Mouse (Mus musculus): Measurements from ENCODE around the gene Gca.

Gene Gca

DNA sequence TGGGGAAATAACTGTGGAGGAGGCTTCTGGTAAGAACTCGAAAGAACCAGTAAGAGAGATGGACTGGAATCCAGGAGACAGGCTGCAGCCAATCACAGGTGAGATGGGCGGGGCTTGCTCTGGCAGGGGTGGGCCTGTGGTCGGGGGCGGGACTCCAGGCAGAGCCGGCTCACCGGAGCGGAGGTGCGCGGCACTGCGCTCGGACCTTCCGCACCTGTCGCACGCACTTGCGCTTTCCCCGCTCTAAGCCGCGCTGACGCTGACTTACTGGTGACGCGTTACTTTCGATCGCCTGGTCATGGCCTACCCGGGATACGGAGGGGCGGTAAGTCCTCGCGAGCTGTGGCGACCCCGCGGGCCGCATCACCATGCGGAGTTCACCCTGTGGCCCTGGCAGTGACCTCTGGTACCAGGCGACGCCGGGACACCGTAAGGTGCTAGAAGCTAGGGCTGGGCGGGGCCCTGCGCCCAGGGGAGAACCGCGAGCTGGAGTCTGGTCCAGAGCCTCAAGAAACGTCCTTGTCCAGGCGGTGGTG, at the start of gene Gca:
Gene Gca (plus strand): TSS at position 151 of the 536 bp plus-strand sequence.
- peak; percentile 90 for DNase-seq

DNA sequence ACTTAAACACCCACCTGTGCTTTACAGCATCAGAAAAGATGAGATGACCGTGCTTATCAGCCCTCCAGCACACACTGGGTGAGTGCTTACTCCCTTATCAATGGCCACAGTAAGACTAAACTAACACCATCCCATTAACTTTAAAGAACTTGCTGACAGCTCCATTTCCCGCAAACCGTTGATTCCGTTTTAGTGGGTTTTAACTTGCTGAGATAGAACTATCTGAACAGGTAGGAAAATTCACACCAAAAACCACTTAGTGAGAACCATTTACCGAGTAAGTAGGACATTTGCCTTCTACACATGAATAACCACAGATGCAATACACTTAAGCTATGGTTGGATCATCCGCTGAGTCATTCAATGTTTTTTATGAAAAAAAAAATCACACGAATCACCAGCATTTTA, 45.1 kb upstream of the Gca start:
- no peak for DNase-seq

DNA sequence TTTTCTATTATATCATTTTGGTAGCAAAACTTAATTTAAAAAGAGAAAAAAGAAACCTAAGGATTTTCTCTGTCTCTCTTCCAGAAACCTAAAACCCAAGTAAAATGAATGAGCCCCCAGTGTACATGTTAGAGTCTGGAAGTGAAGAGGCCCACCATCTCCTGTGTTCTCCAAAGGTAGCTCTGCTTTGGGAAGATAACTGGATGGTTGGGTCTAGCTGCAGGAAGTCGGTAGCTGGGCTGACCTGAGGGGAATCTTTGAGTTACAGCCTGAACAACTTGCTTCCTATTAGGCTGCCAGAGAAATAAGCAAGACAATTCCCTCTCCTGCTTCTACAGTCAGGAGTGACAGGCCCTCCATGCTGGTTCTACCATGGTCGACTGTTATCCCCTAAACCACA, 44.4 kb upstream of the Gca start:
- DNase-seq, result no peak

DNA sequence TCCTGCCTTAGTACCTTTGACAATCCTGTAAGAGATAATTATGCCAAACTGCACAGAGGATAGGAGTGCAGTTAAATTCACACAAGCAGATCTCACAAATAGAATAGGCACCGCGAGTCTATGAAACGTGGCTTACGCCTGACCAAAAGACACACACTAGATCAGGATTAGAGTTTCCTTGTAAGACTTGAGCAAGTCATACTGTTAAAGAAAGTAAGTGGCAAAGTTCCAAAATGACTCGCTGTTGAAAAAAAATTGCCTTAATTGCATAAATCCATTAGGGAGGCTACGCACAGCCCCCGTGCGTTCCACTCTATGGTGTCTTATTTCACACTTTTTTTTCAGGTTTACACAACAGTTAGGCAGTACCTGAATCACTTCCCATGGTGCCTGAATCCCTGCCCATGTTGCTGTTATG, 41.1 kb upstream of the Gca start:
- DNase-seq, result no peak

DNA sequence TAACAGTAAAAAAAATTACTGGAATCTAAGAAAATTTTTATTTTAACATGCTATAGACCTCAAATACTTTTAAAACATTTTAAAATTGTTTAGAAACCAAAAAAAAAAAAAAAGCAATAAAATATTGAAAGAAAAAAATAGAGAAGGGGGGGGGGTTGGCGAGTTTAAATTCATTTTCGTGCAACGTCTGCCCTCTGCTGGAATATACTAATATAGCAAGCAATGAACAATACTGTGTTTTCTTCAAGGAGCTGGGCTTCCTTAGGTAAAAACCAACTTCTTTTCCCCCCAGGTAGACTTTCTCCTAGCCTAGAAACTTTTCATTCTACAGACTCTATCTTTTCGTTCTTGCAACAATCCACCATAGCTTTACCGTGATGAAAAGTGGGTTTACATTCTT, 36.4 kb upstream of the Gca start:
- no peak for DNase-seq

DNA sequence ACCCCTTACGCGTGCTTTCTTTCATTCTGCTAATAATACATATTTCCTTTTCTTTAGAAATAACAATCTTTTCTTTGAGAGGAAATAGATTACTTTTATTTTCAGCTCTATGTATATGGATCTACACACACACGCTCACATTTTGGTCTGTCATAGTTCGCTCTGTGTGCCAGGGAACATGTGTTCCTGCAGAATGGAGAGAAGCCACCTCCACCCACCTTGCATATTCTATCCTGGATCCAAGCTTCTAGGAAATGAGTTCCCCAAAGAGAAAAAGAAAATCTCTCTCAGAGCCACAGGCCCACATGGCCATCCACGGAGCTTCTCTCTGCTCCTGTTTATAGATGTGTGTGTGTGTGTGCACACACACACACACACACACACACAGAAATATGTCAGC, 35.7 kb upstream of the Gca start:
- DNase-seq, result no peak

DNA sequence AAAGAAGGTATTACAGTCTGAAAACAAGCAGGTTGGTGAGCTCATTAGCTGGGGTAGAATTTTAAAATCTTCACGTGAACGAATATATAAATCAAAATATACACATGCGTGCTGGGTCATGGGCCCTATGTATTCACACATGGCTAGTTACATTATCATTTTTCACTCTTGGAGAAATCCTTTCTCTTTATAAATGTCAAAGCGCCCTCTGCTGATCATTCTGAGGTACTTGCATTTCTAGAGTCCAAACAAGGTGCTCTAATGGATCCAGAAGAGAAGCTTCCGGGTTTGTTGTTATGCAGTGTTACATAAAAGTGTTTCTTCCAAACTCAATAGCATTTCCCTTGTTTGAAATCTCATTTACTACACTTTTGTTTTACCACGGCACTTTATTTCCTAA, 33.6 kb upstream of the Gca start:
- peak; percentile 26 for DNase-seq

DNA sequence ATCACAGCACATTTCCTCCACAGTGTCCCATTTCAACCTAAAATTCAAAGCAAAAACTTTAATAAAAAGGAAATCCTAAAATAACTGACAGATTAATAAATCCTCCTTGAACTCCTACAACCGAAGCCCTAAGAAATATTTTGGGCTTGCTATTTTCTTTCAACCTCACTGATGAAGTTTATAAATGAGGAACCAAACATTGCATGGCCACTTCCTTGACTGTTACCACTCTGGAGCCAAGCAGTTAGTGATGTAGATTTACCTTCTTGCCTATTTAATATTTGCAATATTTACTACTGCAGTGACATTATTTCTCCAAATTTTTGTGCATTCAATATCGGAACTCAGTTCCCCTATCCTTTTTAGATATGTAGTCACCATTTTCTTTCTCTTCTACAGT, 24.2 kb upstream of the Gca start:
- DNase-seq, result no peak

DNA sequence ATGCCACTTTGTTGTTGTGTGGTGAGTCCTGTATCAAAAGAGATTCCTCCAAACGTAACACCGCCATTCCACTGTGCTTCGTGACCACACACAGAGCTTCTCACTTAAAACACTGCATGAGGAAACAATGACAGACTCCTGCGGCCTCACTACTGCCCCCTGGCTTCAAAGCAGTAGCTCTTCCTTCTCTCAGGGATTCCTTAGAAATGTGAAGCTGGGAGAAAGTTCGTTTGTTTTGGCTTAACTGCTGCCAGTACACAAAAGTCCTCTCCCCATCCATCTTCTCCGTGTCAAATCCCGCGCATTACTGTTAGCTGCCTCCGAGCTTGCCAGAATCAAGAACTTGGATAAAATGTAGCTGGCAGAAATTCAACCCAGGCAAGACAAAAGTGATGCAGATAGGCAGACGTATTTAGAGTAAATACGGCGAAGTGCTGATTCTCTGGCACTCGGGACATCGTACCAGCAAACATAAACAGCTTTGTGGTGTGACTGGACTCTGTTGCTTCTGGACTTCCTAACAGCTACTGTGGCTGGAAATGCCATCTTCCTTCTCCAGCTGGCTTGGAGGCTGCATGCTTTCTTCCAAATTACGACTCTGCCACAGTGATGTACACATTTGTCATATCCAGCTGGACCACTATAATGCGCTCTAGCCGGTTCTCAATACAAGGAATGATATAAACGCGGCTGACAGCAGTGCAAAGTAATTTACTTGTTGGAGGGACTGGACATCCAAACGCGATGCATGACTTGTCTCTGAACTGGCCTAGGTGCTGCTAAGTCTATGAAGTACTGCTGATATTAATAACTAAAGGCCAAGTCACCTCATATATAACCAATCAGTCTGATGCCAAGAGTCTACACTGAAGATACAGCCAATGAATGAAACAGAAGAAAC, 20.4 kb upstream of the Gca start:
- DNase-seq, result peak; percentile 56

DNA sequence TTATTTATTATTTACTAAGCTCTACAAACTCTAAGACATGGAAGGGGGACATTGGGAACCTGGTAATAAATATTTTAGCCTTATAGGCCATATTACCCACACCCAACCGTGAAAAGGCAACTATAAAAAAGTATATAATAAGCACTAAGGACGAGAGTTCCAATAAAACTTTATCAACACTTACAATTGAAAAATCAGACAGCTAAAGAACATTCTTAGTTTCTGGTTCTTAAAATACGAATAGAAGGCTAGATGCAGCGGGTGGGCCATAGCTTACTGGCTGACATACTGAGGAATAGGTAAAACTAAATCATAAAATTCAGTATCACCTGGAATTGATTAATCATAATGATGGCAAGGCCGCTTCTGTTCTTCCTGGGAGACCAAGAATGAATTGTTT, 19.2 kb upstream of the Gca start:
- DNase-seq, result no peak

DNA sequence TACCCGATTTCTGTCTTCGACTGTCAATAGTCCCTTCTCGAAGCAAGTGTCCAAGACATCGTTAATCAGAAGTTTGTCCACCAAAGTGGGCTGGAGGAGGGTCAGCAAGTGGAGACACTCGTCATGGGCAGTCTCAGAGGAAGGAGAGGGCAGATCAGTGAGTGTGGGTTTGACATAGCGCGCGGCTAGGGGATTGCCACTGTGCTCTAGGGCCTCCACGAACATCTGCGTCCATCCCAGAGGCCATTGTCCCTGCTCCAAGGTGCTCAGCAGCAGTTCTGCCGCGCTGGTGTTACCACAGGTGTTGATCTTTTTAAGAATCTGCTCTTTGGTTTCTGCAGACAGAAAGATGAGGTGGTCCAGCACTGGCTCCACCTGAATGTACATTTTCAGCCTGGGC, 18.6 kb upstream of the Gca start:
- DNase-seq, result peak; percentile 22

DNA sequence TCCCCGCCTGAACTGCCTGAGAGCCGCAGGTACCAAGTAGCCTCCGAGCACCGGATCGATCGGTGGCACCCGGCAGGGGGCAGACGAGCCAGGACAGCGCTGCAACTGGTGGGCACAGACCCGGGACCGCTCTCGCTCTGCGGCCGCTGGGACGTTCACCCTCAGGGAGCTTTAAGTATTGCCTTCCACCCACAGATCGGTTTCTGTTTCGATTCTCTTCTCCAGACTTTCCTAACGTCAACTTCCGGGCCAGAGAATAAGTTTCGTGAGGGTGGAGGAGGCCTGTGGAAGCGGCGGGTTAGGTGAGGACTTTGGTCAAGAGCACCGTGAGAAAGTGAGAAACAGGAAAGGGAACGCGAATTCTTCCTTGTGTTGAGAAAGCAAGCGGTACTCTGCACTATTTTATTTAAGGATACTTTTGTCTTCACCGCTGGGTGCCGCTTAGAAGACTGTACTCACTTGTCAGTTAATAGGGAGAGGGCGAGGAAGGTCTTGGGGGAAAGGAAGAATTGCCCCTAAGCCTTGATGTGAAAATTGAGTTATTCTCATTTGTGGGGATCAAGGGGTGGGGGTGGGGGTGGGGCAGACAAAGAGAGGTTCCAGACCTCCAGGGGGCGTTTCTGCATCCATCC, 18.0 kb upstream of the Gca start, which contains the start of gene Ifih1:
Gene Ifih1 (minus strand): TSS at position 242 of the 632 bp plus-strand sequence.
- peak; percentile 80 for DNase-seq

DNA sequence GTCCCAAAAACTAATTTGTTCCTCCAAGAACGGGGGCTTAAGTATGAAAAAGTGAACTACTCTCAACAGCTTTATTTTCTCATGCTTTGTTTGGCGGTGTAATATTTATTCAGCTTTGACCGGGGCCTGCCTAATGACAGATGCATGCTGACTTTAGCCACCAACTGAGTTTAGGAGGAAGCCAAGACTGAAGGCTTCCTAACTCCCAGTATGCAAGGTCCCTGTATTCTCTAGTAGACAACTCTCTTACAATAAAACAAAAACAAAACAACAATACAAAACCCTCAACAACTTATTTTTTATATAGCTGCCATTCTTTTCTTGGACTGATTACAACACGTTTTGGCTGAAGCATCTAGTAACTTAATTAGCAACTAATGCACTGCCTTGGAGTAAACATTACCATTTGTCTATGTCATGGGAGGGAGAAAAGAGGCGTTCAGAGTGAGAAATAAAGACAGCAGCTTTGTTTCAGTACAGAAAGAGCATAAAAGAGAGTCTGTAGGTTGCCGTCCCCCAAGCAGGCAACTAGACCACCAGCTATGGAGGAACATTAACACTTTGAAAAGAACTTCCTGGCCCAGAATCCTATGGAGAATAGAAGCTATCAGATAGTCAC, 17.3 kb upstream of the Gca start:
- peak; percentile 34 for DNase-seq

DNA sequence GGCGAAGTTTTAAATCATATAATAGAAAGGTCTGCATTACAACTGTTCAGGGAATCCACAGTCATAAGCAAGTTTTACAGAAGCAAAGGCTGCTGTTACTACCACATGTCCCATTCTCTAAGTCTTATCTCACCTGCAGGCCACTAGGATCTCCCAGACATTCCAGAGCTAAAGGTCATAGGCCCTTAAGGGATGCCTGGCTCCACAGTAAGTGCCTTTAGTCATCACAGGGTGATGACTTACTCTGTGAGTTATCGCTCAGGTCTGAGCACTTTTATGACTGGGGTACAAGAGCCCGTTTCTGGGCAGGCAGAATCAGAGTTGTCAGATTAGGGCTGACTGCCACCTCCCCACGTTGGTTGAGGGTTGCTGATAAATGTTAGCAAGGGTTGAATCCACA, 12.2 kb upstream of the Gca start:
- DNase-seq, result no peak

DNA sequence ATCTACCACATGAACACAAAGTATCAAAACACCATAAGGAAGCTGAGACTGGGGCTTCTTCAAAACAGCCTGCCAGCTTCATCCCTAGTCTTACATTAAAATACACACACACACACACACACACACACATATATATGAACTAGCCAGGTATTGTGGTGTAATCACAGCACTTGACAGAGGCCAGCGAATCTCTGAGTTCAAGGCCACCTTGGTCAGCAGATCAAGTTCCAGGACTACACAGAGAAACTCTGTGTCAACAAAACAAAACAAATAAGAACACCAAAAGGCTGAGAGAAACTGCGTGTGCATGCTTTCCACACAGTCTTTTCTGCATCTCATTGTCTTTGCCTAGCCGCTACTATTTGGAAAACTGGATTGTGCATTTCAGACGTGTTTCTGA, 11.6 kb upstream of the Gca start:
- DNase-seq, result no peak

DNA sequence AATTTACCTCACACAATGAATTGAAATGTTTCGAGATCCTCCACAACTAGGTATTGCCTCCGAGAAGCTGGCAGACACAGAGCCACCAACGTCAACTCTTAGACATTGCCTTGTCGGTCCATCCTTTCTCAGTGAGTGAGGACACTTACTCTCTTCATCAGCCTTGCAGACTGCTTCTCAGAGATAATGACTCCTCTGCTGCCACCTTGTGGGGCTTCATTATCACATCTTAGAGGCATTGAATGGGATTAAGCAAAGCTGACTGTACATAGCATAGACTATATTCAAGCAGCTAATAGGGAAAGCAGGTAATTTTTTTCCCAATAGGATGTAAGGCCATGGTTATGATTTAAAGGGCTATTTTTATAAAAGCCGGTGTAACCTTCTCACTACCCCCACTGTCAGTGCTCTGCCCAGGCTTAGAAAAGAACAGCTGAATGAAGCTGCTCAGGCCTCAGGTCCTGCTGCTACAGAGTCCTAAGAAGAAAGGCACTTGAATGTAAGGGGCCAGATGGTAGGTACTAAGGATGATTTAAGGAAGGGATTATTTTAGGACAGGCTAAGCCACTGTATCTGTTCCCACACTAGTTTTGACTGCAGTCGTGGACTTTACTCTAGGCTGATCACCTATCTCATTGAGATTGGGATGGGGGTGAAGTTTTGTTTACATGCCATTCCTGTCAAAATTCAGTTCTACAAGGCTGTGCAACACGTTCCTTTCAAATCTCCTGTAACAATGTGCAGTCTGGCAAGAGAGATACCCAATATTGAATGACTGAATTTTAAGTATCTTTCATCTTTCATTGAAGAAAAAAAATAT, 9.4 kb upstream of the Gca start:
- peak; percentile 81 for DNase-seq

DNA sequence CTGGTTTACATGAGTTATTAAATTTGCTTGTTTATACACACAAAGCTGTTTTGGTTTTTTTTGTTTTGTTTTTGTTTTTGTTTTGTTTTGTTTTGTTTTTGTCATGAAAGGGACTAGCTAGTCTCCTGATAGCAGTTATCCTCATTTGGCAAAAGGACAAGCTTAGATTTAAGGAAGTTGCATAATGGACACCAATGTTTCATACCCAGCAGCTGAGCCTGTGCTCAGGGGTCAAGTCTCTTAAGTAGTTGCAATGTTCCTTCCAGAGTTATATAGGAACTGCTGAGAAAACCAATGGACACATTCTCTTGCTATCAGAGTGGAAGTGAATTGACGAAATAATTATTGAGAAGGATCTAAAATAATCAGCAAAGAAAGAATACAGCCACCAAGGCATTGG, 8.0 kb upstream of the Gca start:
- no peak for DNase-seq

DNA sequence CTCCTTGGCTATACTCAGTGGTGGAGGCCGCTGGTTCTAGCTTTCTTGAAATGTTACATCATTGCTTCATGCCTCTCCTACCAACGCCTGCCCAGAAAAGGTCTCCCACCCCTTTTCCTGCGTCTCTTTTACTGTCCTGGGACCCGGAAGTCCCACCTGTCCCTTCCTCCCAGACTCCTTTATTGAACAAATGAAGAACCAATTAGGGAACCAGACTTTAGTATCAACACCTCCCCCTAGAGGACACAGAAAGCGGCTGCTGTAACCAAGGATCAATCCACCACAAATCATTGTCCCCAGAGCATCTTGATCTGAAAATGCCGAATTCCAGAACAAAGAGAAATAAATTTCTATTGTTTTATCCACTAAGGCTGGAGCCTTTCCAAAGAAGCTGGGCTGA, 3.5 kb upstream of the Gca start:
- no peak for DNase-seq

DNA sequence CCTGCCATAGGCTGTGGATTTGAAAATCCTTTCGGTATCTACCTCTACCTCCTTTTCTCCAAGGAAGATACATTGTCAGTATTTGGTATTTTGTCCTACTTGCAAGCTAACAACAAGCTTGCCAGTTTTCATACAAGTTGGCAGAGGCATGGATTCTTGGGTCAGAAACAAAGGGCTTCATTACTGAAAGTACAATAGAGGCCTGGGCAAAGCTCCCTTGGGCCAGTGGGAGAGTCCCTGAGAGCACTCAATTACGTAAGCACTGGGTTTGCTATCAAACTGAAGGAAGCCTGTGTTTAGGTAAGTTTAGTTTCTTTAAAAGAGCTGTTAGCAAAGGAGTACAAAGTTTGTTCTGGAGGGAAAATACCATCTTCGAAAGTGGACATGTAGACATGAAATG, 1.5 kb upstream of the Gca start:
- DNase-seq, result no peak

DNA sequence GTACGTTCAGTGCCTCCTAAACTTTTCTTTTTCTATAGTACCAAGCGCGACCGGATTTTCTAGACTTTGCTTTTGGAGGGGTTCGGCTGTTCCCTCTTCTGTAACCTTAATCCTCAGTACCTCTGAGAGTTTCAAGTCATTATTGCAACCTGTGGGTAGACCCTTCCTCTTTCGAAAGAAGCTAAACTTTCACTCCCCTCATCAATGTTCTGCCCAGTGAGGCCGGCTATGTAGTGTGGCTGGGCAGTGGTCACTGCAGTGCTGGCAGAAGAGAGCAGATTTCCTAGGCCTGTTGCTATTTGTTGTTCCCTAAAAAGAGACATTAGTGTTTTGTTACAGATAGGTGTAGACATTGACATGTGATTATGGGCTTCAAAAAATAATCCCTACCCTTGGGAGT, 754 bp downstream of the Gca start:
- DNase-seq, result no peak

DNA sequence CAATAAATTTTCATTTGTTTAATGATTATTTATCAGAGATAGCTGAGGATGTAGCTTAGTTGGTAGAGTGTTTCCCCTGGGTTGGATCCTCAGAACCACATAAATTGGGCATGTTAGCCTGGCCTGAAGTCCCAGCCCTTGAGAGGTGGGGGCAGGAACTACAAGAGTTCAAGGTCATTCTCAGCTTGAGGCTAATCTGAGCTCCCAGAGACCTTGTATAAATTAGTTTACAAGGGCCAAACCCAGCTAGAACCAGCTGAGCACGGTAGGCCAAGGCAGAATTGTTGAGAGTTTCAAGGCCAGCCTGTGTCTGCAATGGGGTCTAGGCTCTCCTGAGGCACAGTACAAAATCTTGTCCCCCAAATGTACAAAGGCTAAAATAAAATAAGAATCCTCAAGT, 1.5 kb downstream of the Gca start:
- peak; percentile 15 for DNase-seq

DNA sequence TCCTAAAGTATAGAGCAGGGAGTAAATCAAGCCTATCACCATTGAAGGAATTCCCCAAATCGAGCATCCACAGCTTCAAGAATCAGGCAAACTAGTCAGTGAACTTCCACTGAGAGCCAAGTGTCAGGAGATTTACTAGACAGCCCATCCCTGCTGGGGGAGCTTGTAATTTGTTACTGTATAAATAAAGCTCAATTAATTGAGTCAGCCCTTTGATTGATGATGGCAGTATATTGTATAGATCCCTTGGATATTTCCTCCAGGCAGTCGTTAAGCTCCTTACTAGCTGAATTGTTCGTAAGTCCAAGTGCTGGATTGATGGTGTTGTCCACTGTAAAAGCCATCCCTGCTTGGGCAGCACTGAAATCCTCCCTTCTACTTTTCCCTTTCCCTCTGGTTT, 5.8 kb downstream of the Gca start:
- no peak for DNase-seq

DNA sequence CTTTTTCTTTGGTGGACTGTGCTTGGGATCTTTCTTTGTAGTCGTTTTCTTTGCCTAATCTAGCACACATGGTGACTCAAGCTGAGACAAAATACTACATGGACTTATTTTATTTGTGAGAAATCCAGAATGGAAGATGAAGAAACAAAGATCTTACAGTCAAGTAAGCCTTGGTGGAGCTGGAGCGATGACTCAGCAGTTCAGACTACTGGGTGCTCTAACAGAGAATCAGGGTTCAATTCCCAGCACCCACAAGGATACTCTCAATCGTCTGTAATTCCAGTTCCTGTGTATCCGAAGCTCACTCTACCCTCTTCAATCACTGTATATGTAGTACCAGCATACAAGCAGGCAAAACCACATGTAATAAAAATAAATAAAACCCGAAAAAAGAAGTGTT, 6.2 kb downstream of the Gca start:
- DNase-seq, result no peak
